Mouse (Mus musculus): ENCODE results near the gene Txndc8. TPM values are rescaled to one million over a fixed set of nuclear protein-coding genes. Genes with fewer than 3 reads are reported as not detected.

Txndc8 gene
- polyA plus RNA-seq, 1 experiment from 2014 or later, result not detected

- DNase-seq (ENCODE audit: low spot score) (no peak), ATAC-seq (ENCODE audit: low FRiP score) (no peak)
- Histone ChIP-seq H3K4me1 (replicated peaks; ENCODE audit: control insufficient read depth, insufficient read depth, low read length) (peaks cover 26% of the 10 kb centered on the region), H3K9ac (no peak overlapping the region), H3K4me2 (replicated peaks) (no peak overlapping the region), H3K27me3 (ENCODE audit: control insufficient read depth, insufficient read depth, low read length) (no peaks in the 10 kb centered on the region), H3K36me3 (replicated peaks; ENCODE audit: control insufficient read depth, insufficient read depth) (peaks cover 39% of the 10 kb centered on the region), H3K27ac (no peak overlapping the region), H3K9me3 (ENCODE audit: control insufficient read depth, low read length) (no peaks in the 10 kb centered on the region), H3K4me3 (replicated peaks; ENCODE audit: low read length) (no peak overlapping the region)
- WGBS, result 77% methylated on average over 1 of the region's 1 CpGs
Observed at GRCm38 (mm10) chr4:57952891-57953290, 56.0 kb downstream of the Txndc8 start.

- 88% methylated on average over 3 of the region's 3 CpGs for WGBS
- H3K36me3 ChIP-seq (replicated peaks; ENCODE audit: control insufficient read depth, insufficient read depth), result peaks cover 44% of the 10 kb centered on the region
- ATAC-seq (ENCODE audit: low FRiP score) (no peak), DNase-seq (ENCODE audit: low spot score) (no peak)
- no peak overlapping the region for H3K4me3 ChIP-seq (replicated peaks; ENCODE audit: low read length)
- H3K4me1 ChIP-seq (replicated peaks; ENCODE audit: control insufficient read depth, insufficient read depth, low read length), result peaks cover 26% of the 10 kb centered on the region
- H3K9me3 ChIP-seq (ENCODE audit: control insufficient read depth, low read length), result no peaks in the 10 kb centered on the region
- H3K9ac ChIP-seq, result no peak overlapping the region
- no peaks in the 10 kb centered on the region for H3K27me3 ChIP-seq (ENCODE audit: control insufficient read depth, insufficient read depth, low read length)
- no peak overlapping the region for H3K27ac ChIP-seq
- H3K4me2 ChIP-seq (replicated peaks), result no peak overlapping the region
Observed at GRCm38 (mm10) chr4:57952416-57952815, 56.5 kb downstream of the Txndc8 start.

- Histone ChIP-seq H3K36me3 (replicated peaks; ENCODE audit: control insufficient read depth, insufficient read depth) (peaks cover 59% of the 10 kb centered on the region), H3K9me3 (ENCODE audit: control insufficient read depth, low read length) (no peaks in the 10 kb centered on the region), H3K9ac (no peak overlapping the region), H3K4me3 (replicated peaks; ENCODE audit: low read length) (no peak overlapping the region), H3K4me2 (replicated peaks) (no peak overlapping the region), H3K4me1 (replicated peaks; ENCODE audit: control insufficient read depth, insufficient read depth, low read length) (peaks cover 11% of the 10 kb centered on the region), H3K27ac (no peak overlapping the region), H3K27me3 (ENCODE audit: control insufficient read depth, insufficient read depth, low read length) (no peaks in the 10 kb centered on the region)
- 94% methylated on average over 6 of the region's 6 CpGs for WGBS
- ATAC-seq (ENCODE audit: low FRiP score) (no peak), DNase-seq (ENCODE audit: low spot score) (no peak)
Observed at GRCm38 (mm10) chr4:57949866-57950265, 59.1 kb downstream of the Txndc8 start.

- Histone ChIP-seq H3K36me3 (replicated peaks; ENCODE audit: control insufficient read depth, insufficient read depth) (peaks cover 81% of the 10 kb centered on the region), H3K4me2 (replicated peaks) (no peak overlapping the region), H3K4me3 (replicated peaks; ENCODE audit: low read length) (no peak overlapping the region), H3K4me1 (replicated peaks; ENCODE audit: control insufficient read depth, insufficient read depth, low read length) (no peaks in the 10 kb centered on the region), H3K9me3 (ENCODE audit: control insufficient read depth, low read length) (no peaks in the 10 kb centered on the region), H3K9ac (no peak overlapping the region), H3K27ac (no peak overlapping the region), H3K27me3 (ENCODE audit: control insufficient read depth, insufficient read depth, low read length) (no peaks in the 10 kb centered on the region)
- WGBS, result 95% methylated on average over 4 of the region's 4 CpGs
- ATAC-seq (ENCODE audit: low FRiP score) (no peak), DNase-seq (ENCODE audit: low spot score) (no peak)
Observed at GRCm38 (mm10) chr4:57947476-57947875, 61.4 kb downstream of the Txndc8 start.

- Histone ChIP-seq H3K9ac (no peak overlapping the region), H3K4me3 (replicated peaks; ENCODE audit: low read length) (no peak overlapping the region), H3K36me3 (replicated peaks; ENCODE audit: control insufficient read depth, insufficient read depth) (peaks cover 81% of the 10 kb centered on the region), H3K9me3 (ENCODE audit: control insufficient read depth, low read length) (no peaks in the 10 kb centered on the region), H3K27me3 (ENCODE audit: control insufficient read depth, insufficient read depth, low read length) (no peaks in the 10 kb centered on the region), H3K4me1 (replicated peaks; ENCODE audit: control insufficient read depth, insufficient read depth, low read length) (no peaks in the 10 kb centered on the region), H3K4me2 (replicated peaks) (no peak overlapping the region), H3K27ac (no peak overlapping the region)
- no peak for DNase-seq (ENCODE audit: low spot score)
- no peak for ATAC-seq (ENCODE audit: low FRiP score)
- WGBS, result 90% methylated on average over 10 of the region's 10 CpGs
Observed at GRCm38 (mm10) chr4:57947036-57947435, 61.9 kb downstream of the Txndc8 start.

GRCm38 (mm10) chr4:57942892-57943291 is 66.0 kb downstream of the Txndc8 start:
- no peak overlapping the region for H3K4me2 ChIP-seq (replicated peaks)
- H3K27ac ChIP-seq, result no peak overlapping the region
- ATAC-seq (ENCODE audit: low FRiP score), result no peak
- no peaks in the 10 kb centered on the region for H3K9me3 ChIP-seq (ENCODE audit: control insufficient read depth, low read length)
- WGBS, result 97% methylated on average over 2 of the region's 2 CpGs
- no peaks in the 10 kb centered on the region for H3K4me1 ChIP-seq (replicated peaks; ENCODE audit: control insufficient read depth, insufficient read depth, low read length)
- no peak for DNase-seq (ENCODE audit: low spot score)
- peaks cover 41% of the 10 kb centered on the region for H3K36me3 ChIP-seq (replicated peaks; ENCODE audit: control insufficient read depth, insufficient read depth)
- H3K27me3 ChIP-seq (ENCODE audit: control insufficient read depth, insufficient read depth, low read length), result no peaks in the 10 kb centered on the region
- no peak overlapping the region for H3K9ac ChIP-seq
- no peak overlapping the region for H3K4me3 ChIP-seq (replicated peaks; ENCODE audit: low read length)

GRCm38 (mm10) chr4:57940631-57941030 is 68.3 kb downstream of the Txndc8 start:
- Histone ChIP-seq H3K4me2 (replicated peaks) (no peak overlapping the region), H3K9ac (no peak overlapping the region), H3K4me3 (replicated peaks; ENCODE audit: low read length) (no peak overlapping the region), H3K27me3 (ENCODE audit: control insufficient read depth, insufficient read depth, low read length) (no peaks in the 10 kb centered on the region), H3K27ac (no peak overlapping the region), H3K36me3 (replicated peaks; ENCODE audit: control insufficient read depth, insufficient read depth) (peaks cover 29% of the 10 kb centered on the region), H3K9me3 (ENCODE audit: control insufficient read depth, low read length) (no peaks in the 10 kb centered on the region), H3K4me1 (replicated peaks; ENCODE audit: control insufficient read depth, insufficient read depth, low read length) (no peaks in the 10 kb centered on the region)
- ATAC-seq (ENCODE audit: low FRiP score), result no peak
- 95% methylated on average over 4 of the region's 4 CpGs for WGBS
- DNase-seq (ENCODE audit: low spot score), result no peak

GRCm38 (mm10) chr4:57937292-57937691 is 71.6 kb downstream of the Txndc8 start:
- Histone ChIP-seq H3K27ac (no peak overlapping the region), H3K4me3 (replicated peaks; ENCODE audit: low read length) (no peak overlapping the region), H3K36me3 (replicated peaks; ENCODE audit: control insufficient read depth, insufficient read depth) (no peaks in the 10 kb centered on the region), H3K9ac (no peak overlapping the region), H3K4me1 (replicated peaks; ENCODE audit: control insufficient read depth, insufficient read depth, low read length) (no peaks in the 10 kb centered on the region), H3K9me3 (ENCODE audit: control insufficient read depth, low read length) (no peaks in the 10 kb centered on the region), H3K4me2 (replicated peaks) (no peak overlapping the region), H3K27me3 (ENCODE audit: control insufficient read depth, insufficient read depth, low read length) (no peaks in the 10 kb centered on the region)
- no peak for ATAC-seq (ENCODE audit: low FRiP score)
- DNase-seq (ENCODE audit: low spot score), result no peak
- WGBS, result 89% methylated on average over 6 of the region's 6 CpGs

- 68% methylated on average over 5 of the region's 5 CpGs for WGBS
- no peak overlapping the region for H3K4me3 ChIP-seq (replicated peaks; ENCODE audit: low read length)
- no peaks in the 10 kb centered on the region for H3K27me3 ChIP-seq (ENCODE audit: control insufficient read depth, insufficient read depth, low read length)
- H3K27ac ChIP-seq, result no peak overlapping the region
- H3K36me3 ChIP-seq (replicated peaks; ENCODE audit: control insufficient read depth, insufficient read depth), result no peaks in the 10 kb centered on the region
- ATAC-seq (ENCODE audit: low FRiP score) (no peak), DNase-seq (ENCODE audit: low spot score) (no peak)
- no peaks in the 10 kb centered on the region for H3K4me1 ChIP-seq (replicated peaks; ENCODE audit: control insufficient read depth, insufficient read depth, low read length)
- H3K9ac ChIP-seq, result no peak overlapping the region
- H3K4me2 ChIP-seq (replicated peaks), result no peak overlapping the region
- no peaks in the 10 kb centered on the region for H3K9me3 ChIP-seq (ENCODE audit: control insufficient read depth, low read length)
Observed at GRCm38 (mm10) chr4:57934181-57934580, 74.7 kb downstream of the Txndc8 start.
